Mouse (Mus musculus): ENCODE data around the gene 4932438A13Rik.

Gene 4932438A13Rik

DNA sequence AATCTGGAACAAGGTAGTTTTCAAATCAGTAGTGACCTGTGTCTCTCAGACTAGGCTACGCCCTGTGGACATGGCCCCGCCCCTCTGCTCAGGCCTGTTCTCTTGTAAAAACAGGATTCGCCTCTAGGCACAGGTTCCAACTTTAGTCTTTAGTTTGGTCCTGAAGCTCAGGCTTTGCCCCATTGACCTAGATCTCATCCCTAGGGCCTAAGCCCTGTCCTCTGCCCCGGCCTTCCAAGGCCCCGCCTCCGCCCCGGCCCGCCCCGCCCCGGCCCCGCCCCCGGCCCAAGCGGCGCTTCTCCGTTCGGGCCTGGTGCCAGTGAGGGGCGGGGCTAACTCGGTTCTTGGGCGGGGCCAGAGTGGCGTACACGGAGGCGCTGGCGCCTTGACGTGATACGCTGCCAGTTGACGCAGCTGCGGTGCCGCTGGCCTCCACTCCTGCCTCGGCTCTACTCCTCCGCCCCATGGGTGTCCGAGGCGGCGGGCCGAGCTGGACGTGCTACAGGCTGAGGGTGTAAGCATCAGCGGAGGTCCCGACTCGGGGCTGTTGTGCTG is at the start of gene 4932438A13Rik:
4932438A13Rik (plus strand) TSS at position 384 of the 555 bp plus-strand sequence.
- in situ Hi-C loops (cut with MboI, MseI): no loop called here

- in situ Hi-C loops (cut with MboI, MseI): no loop called here
Measured at GRCm38 (mm10) chr3:36816633-36817032, 46.3 kb upstream of the 4932438A13Rik start.

- in situ Hi-C loops (cut with MboI, MseI): no loop called here
Measured at GRCm38 (mm10) chr3:36819402-36819801, 43.5 kb upstream of the 4932438A13Rik start.

DNA sequence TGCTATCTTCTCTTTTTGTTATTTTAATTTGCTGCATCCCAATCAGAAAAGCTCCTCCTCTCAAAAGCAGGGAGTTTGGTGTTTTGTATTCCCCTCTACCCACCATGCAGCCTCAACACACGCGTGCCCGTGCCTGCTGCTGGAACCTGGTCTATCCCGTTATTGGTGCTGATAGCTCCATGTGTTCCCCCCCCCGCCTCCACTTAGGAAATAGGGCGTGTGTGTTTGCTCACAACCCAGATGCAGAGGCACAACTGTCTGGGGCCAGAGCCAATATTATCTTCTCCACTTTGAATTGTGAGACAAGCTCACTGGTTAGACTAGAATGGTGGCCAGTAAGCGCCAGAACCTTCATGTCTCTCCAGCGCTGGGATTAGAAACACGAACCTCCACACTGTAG is 41.9 kb upstream of the 4932438A13Rik start:
- in situ Hi-C loops (cut with MboI, MseI): no loop called here

DNA sequence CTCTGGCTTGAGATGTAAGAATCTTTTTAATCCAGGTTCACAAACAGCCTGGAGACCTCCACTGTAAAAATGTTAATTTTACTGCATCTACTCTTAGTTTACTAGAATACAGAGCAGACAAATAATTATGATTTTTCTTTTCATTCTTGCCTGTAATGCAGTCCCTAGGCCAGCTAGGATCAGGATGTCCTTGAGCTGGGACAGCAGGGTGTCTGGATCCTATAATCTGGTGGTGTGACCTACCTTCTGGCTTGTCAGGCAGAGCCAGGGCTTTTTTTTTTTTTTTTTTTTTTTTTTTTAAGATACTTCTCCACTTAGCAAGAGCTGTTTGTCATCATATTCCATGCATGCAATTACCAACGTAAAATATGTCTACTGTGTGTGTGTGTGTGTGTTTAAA is 37.8 kb upstream of the 4932438A13Rik start:
- in situ Hi-C loops (cut with MboI, MseI): no loop called here

- in situ Hi-C loops (cut with MboI, MseI): no loop called here
Measured at GRCm38 (mm10) chr3:36825554-36825953, 37.4 kb upstream of the 4932438A13Rik start.

DNA sequence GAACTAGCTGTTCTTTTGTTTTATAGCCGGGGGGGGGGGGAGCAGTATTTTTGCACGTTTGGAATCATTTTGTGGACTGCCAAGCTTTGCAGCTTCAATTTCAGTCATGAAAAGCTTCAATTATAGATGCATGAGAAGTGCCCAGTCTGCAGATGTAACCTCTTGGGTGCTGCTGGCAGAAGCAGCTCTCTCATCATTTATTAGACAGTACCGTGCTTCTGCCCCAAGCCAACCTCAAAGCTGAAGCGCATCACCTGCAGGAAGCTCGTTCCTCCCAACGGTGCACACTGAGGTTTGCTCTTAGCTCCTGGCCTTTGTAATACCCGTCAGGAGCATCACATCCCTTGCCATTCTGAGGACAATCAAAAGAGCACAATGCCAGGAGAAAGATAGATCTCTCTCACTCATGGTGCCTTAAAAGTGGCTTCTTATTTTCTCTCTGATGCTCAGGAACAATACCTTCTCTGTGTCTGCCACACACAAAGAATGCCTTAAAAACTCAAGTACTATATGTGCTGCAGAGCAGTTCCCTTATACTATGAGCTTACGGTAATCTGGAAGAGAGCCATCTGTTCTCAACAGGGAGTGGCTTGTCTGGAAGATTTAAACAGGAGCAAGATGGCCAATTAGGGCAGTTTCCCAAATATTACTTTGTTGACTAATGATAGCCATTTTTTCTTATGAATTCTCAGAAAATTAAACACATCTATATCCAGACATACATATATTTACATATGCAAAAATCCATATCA is 35.5 kb upstream of the 4932438A13Rik start:
- in situ Hi-C loops (cut with MboI, MseI): no loop called here

GRCm38 (mm10) chr3:36830218-36830617 is 32.7 kb upstream of the 4932438A13Rik start:
- in situ Hi-C loops (cut with MboI, MseI): no loop called here

GRCm38 (mm10) chr3:36834426-36834825 is 28.5 kb upstream of the 4932438A13Rik start:
- in situ Hi-C loops (cut with MboI, MseI): no loop called here

GRCm38 (mm10) chr3:36834832-36835231 is 28.1 kb upstream of the 4932438A13Rik start:
- in situ Hi-C loops (cut with MboI, MseI): no loop called here

GRCm38 (mm10) chr3:36835525-36836203 is 27.2 kb upstream of the 4932438A13Rik start:
- in situ Hi-C loops (cut with MboI, MseI): no loop called here

GRCm38 (mm10) chr3:36836833-36837232 is 26.1 kb upstream of the 4932438A13Rik start:
- in situ Hi-C loops (cut with MboI, MseI): no loop called here

DNA sequence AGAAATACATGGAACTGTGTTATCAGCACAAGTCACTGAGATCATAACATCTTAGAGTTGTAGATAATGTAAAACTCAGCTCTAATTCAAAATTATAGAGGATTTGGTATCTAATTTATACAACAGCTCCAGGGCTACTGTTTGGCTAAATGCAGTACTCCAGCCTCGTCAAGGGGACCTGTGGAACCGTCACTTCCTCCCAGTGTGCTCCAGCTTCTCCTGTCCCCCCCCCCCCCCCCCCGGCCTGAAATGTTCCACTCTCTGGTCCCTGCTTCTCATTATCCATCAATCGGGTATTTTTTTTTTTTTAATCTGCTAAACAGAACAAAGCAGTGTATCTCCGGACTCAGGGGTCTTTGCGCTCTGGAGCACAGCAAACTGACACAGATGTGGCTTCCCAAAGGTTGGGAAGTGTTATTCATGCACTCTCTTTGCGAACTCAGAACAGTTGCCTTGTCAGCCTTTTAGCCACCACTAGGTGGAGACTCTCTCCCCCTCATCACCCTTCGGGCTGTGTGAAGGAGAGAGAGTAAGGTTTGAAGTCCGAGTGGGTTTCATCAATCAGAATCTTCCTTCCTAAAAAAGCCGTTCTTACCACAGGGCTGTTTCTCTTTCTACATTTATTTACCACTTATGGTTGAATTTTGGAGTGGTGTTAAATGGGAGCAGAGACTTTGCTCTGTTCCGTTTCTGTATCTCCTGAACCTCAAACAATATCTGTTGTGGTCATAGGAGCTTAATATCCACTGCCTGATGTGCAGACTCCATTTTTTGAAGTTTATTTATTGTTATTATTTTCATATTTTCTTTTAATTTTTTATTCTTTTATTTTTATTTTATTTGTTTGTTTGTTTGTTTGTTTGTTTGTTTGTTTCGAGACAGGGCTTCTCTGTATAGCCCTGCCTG is 22.0 kb upstream of the 4932438A13Rik start:
- in situ Hi-C loops (cut with MboI, MseI): no loop called here

GRCm38 (mm10) chr3:36853733-36854440 is 9.0 kb upstream of the 4932438A13Rik start:
- in situ Hi-C loops (cut with MboI, MseI): no loop called here

- in situ Hi-C loops (cut with MboI, MseI): no loop called here
Measured at GRCm38 (mm10) chr3:36861411-36862410, 1.2 kb upstream of the 4932438A13Rik start.

DNA sequence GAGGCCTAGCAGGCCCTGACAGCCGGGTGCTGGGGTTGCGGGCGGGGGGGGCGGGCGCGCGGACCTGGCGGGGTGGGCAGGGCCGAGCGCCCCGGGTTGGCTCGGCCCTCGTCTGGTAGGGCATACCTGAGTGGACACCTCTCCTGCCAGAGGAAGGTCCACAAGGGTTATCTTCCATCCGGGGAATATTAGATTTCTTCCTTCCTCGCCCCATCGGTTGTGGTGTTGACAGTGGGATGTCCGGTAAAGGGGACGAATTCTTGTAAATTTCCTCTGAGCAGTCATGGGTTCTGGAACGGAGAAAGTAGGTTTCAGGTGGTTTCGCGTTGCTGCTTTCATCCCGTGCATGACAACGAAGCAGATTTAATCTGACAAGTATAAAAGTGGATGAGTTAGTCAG is 523 bp downstream of the 4932438A13Rik start:
- in situ Hi-C loops (cut with MboI, MseI): no loop called here

DNA sequence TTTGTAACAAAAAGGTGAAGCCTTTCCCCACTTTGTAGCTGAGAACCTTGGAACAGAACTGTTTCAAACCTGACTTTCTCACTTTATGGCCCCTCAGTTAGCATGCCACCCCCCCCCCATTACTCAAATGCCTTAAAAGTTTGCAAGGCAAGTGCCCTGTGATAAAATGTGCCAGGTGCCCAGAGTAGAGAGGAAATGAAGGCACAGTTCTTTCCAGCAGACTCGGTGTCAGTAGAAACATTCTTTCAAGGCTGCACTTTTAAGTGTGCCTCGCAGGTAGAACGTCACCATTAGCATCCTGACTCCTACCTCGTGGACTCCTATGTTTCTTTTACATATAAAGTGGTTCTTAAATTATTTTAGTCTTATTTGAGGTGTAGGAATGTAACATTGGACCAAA is 977 bp downstream of the 4932438A13Rik start:
- in situ Hi-C loops (cut with MboI, MseI): no loop called here

- in situ Hi-C loops (cut with MboI, MseI): no loop called here
Measured at GRCm38 (mm10) chr3:36864466-36864865, 1.6 kb downstream of the 4932438A13Rik start.

DNA sequence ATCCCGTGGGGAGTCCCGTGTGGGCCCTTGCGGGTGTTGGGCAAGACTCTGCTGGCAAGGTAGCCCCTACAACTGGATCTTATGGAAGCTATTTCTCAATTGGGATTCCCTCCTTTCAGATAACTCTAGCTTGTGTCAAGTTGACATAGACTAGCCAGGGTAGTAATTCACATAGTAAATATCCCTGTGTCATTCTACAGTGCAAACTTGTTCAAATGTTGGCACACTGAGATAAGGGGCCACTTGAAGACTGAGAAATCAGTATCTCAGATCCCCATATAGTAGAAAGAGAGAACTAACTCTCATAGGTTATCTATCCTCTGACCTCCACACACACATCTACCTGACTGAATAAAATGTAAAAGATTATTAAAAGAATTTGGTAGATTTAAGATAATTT is 42.5 kb downstream of the 4932438A13Rik start:
- in situ Hi-C loops (cut with MboI, MseI): no loop called here

DNA sequence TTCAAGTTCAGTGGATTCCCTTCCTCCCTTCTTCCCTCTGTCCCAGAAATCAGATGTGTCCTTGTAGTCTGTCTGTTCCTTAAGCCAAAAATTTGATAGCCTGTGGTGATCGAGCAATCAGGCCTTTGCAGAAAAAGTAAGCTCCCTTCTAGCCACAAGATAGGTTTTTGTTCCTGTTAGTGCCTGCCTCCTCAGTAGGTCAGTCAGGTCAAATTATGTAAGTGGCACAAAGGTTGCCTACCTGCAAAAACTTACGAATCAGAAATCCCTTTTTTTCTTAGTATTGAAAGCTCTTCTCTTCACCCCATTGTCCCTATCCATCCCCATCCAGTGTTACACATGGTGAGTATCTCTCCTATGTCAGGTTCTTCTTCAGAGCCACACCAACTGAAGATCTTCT is 54.9 kb downstream of the 4932438A13Rik start:
- in situ Hi-C loops (cut with MboI, MseI): no loop called here
